Mouse (Mus musculus): Measurements from ENCODE around the gene Cd200r4.
"Not testable (repeated sequence)": the region's sequence is repeated elsewhere in the genome, so short reads cannot be mapped to it uniquely, and the experiment has no call there.

The Cd200r4 gene

DNA sequence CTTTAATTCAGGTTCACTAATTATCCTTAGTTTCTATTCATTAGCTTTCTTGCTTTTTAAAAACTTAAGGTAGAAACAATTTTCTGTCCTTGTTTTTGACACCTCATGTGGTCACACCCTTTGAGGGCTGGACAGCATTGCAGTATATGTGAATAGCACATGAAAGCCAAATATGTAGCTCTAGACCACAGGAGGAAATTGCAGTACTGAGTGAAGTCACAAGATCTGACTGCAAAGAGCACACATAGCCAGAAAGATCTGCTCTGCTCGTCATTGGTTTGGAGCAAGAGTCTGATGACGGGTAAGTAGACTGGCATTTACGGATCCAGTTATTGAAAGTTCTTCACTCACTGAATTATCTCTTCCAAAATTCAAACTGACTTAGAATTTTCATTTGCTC lies at the start of gene Cd200r4:
TSS of gene Cd200r4 (plus strand) at position 190 of the 400 bp plus-strand sequence.
- DNase-seq (ENCODE audit: low read depth, low spot score): no peak

DNA sequence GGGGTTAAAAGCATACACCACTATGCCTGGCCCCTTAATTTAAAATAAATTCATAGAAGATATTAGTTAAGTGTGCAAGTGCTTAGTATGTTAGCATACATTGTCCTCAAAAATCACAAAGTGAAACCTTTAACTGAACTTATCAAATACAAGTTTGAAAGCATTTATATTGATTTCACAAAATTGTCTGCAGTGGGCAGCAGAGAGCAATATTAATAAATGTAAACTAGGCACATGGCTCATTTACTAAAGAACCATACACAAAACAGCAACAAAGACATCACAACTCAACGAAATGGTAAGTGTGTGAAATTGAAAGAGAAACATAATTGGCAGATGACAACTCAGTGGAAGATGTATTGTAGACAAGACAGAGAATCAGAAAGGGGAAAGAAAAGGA lies 49.7 kb upstream of the Cd200r4 start:
- DNase-seq (ENCODE audit: low read depth, low spot score): no peak

DNA sequence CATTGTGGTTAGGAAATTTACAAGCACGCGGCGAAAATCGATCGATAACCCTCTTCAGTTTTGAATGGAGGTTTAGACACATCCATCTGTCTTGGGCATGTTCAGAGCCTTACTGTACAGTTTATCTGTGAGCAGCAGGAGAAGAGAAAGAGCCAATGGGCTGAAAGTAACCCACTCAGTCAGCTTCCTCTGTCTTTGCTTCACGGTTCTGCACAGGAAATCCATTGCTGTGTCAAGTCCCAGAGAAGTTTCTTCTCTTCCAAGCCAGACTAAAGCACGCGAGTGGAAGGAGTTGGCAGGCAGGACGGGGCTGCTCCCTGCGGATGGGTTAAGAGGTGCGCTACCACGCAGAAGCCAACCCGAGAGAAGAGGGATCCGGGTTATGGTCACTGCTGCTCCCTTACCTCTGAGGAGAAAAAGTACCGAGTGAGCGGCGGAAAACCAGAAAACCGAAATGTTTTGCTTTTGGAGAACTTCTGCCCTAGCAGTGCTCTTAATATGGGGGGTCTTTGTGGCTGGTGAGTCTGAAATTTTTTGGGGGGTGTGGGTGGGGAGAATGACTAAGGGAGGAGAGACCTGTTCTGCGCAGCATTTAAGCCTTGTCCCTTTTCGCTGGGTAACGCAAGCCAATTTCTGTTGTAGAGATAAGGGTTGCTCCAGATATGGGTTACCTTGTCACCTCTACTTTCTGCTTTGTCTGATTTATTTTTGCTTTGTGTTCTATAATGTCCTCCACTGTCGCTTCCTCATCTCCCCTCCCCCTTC lies 45.8 kb upstream of the Cd200r4 start, which contains the start of gene Cd200r1:
TSS of gene Cd200r1 (plus strand) at position 182 of the 765 bp plus-strand sequence.
- no peak for DNase-seq (ENCODE audit: low read depth, low spot score)

DNA sequence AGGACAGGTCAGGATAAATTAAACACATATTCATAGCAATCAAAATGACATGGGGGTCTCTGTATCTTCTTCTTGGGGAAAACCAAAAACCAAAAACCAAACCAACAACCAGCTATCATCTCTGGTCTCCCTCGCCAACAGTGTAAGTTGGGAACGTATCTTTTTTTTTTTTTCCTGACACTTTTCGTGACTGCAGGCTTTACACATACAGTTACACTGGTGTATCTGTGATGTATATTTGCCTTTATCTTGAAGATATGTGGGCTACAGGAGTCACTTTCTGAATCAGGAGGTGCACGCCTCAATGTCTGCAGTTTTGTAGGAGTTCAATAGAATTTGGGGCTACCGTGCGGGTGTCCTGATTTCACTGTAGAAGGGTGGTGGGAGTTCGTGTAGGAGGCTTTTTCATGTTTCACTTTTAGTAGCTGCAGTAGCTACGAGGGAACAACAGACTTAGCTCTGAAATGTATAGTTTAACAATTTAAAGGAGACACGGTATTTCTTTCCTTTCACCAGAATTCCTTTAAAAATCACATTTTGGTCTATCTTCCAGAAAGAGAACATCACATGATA lies 45.1 kb upstream of the Cd200r4 start:
- DNase-seq (ENCODE audit: low read depth, low spot score): no peak

DNA sequence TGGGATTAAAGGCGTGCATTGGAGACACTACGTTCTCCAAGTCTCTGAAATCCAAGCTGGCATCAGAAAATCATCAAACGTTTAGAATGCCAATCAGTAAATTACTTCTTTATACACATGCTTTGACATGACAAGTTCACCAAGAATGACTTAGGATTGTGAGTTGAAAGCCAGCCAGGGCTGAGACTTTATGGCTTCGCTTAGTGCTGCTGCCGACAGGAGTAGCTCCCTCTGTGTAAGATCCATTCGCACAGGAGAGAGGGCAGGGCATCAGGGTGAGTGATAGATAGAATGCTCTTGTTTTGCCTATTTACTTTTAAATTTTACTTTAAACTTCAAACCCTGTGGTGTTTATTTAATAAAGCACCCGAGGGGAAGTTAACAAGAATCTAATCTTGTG lies 44.0 kb upstream of the Cd200r4 start:
- no peak for DNase-seq (ENCODE audit: low read depth, low spot score)

DNA sequence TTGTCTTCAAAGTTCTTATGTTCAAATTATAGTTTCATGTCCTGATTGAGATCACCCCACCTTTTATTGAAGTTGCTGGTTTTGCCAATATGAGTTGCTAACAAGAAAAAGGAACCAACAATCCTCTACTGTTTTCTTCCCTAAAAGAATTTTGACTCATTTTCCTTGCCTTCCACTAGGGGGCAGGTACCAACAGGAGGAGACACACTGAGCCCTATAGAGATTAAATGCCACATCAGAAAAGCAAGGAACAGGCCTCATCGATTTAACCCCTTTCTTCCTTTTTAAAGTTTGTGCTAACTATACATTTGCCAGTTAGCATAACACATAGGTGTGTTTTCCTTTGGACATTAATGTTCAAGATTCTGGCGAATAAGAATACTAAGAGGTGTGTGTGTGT lies 43.6 kb upstream of the Cd200r4 start:
- peak; percentile 37 for DNase-seq (ENCODE audit: low read depth, low spot score)

DNA sequence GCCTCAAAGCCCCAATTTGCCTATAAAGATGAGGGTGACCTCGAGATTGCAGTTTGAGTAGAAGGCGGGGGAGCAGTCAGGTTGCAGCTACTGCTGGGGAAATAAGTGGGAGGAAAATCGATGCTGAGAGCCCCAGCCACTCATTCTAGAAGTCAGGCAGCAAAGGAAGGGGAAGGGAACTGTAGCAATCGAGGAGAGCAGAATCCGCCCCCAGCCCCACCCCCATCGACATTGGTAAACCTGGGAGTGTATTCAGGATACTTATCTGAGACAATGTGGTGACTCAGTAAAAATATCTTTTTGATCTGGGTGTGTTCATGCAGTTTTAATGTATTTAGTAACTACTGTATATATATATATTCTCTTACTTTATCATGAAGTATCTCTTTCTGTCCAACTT lies 39.0 kb upstream of the Cd200r4 start:
- no peak for DNase-seq (ENCODE audit: low read depth, low spot score)

DNA sequence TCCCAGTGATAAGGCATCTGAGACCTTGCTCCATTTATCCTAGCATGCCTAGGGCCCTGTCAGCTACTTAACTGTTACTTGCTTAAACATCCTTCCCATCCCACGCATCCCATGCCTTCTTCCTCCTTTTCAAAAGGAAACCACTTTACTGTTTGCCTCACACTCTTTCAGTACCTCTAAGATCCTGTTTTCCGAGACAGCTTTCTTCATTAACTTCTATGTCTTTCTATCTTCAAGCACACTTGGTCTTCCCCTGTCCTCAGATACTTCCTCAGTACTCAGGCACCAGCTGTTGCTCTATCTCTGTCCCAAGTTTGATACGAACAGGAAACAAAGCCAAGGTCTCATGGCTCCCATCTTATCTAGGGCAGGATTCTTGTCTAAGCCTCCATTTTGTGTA lies 37.9 kb upstream of the Cd200r4 start:
- no peak for DNase-seq (ENCODE audit: low read depth, low spot score)

DNA sequence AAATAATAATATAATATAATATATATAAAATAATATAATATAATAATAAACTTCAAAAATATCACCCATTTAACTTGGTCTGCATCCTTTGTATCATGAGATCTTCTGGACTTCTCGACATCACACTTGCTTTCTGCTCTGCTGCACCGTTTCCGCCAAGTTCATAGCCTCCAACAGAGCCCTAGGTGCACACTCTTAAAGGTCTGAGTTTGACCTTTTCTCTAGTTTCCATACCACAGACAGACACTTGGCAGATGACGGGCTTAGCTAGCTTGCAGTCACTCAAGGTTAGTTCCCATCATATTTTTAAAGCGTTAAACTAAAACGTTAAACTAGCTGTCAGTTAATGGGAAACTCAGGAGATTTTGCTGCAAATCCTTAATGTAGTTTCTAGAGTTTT lies 37.3 kb upstream of the Cd200r4 start:
- DNase-seq (ENCODE audit: low read depth, low spot score): no peak

DNA sequence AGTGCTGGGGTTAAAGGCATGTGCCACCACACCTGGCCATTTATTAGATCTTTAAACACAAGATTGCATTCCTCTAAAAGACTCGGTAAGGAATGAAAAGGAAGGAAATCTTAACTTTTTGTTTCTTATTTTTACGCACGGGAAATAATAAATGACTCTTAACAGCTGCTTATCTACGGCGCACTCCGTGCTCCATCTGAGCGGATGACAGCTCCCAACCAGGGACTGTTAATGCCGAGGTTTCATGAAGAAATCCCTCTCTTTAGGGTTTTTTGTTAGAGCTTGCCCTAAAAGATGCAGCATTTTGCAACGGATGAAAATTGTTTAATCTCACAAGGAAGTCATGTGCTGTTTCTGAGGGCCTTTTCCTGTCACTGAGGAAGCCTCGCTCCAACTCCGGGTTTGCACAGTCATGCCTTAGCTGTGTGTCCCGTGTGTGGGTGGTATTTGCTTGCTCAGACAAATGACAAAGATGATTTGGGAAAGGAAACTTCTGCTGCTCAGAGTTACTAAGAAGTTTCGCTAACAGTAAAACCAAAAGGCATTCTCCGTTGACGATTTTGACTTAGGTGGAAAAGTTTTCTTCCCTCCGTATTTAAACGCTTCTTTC lies 32.9 kb upstream of the Cd200r4 start:
- no peak for DNase-seq (ENCODE audit: low read depth, low spot score)

DNA sequence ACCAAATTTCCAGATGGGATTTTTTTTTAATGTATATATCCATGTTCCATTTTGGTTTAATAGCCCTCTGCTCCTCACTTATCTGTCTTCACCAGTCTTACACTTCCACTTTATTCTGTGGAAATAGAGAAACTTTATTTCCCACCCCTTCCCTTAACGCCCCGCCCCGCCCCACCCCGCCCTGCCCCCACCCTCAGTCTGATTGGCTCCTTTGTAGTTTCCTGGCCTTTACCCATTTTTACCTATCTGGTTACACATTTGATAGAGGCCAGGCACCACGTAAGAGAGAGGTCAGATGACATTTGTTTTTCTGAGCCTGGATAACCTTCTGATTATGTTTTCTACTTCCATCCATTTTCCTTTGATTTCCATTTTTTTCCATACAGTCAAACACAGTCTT lies 32.0 kb upstream of the Cd200r4 start:
- no peak for DNase-seq (ENCODE audit: low read depth, low spot score)

DNA sequence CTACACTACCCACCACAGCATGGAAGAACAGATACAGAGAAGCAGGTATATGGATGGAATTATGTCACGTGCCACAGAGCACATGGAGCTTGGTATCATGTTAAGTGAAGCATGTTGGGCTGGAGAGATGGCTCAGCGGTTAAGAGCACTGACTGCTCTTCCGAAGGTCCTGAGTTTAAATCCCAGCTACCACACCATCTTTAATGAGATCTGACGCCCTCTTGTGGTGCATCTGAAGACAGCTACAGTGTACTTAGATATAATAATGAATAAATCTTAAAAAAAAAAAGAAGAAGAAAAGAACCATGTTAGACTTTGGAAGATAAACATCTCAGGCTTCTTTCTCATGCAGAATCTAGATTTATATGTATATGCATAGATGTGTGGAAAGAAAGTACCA lies 30.8 kb upstream of the Cd200r4 start:
- DNase-seq (ENCODE audit: low read depth, low spot score): no peak

DNA sequence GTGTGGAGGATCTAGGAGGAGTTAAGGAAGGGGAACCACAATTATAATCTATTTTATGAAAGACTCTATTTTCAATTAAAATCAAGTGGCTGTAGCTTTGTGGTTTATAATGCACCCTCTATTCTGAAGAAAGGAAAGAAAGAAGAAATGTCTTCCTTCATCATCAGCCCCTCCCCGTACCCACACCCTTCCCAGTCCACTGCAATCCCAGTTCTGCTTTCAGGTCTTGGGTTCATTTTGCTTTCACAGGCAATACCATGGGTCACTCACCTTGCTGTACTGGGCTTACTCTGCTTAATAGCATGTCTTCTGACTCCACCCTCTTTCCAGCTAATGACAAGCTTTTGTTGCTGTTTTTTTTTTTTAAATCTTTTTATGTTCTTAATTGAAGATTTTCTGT lies 24.6 kb upstream of the Cd200r4 start:
- DNase-seq (ENCODE audit: low read depth, low spot score): no peak

DNA sequence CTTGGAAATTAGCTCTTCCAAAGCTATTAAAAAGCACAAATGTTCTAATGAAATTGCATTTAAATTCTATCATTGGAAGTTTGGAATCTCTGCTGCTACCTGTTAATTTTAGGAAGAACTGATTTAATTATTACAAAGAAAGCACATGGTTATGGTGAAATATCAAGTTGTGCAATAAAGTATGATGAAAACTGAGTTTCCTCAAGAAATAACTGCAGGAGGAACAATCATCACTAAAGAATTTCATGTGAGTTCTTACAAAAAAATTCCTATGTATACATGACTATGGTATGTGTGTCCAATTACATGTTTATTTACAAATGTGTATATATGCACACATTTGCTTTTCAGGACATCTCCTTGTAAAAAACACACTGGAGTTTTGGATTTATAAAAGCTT lies 17.1 kb upstream of the Cd200r4 start:
- no peak for DNase-seq (ENCODE audit: low read depth, low spot score)

DNA sequence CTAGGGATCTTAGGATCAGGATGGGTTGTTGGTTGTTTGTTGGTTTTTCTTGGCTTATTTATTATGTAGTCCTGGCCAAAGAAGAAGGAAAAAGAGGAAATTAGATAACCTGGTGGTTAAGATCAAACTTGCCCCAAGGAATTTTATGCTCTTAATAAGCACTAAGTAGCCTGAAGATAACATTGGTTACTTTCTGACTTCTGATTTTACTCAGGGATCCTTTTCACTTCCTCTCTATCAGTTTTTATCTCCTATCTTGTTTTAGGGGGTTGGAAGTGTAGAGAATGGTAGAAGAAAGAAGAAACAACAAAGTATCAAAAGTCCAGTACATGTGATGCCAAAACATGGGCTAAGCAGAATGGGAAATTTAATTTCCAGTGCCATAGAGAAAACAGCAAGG lies 5.6 kb upstream of the Cd200r4 start:
- no peak for DNase-seq (ENCODE audit: low read depth, low spot score)

DNA sequence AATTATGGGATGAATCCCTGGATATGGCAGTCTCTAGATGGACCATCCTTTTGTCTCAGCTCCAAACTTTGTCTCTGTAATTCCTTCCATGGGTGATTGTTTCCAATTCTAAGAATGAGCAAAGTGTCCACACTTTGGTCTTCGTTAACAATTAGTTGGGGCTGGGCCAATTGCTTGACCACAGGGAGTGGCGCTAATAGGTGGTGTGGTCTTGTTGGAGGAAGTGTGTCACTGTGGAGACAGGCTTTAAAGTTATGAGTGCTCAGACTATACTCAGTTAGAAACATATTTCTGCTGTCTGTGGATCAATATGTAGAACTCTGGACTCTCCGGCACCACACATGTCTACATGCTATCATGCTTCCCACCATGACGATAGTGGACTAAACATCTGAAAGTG lies 1.3 kb upstream of the Cd200r4 start:
- DNase-seq (ENCODE audit: low read depth, low spot score): not testable (repeated sequence)

DNA sequence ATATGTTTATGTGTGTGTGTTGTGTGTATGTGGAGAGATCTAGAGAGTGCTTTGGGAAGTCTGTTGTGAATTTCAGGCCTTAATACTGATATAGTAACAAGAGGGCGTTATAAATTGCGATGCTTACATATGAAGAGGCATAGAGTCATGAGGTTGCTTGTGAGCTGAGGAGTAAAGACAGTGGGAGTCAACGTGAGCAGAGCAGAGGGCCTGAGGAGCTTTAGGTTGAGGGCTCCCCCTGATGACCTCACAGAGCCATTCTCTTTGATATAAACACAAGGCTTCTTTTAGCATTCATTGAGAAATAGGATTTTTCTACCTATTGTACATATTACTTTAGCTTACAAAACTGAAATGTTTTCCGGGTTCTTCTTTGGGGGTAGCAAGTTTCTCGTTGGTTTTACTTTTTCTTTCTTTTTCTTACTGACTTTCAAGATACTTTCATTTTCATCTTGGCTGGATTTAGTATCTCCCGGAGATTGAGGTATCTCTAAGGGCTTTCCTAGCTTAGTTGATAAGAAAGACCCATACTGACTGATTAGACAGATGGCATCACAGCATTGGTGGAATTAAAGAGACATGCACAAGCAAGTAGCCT lies 1.0 kb downstream of the Cd200r4 start:
- DNase-seq (ENCODE audit: low read depth, low spot score): no peak

DNA sequence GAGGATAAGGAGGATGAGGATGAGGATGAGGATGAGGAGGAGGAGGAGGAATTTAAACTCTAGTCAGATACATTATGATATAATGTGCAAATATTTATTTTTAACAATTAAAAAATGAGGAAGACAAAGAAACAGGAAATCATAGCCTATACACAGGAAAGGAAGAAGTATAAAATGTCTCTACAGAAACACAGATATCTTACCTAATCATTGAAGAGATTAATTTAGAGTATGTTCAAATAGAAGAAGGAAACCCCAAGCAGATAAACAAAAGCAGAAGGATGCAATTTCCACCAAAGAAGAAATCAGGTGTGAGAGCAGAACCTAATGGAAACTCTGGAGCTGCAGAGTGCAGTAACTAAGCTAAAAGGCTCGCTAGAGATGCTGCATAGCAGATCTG lies 6.5 kb downstream of the Cd200r4 start:
- DNase-seq (ENCODE audit: low read depth, low spot score): no peak

DNA sequence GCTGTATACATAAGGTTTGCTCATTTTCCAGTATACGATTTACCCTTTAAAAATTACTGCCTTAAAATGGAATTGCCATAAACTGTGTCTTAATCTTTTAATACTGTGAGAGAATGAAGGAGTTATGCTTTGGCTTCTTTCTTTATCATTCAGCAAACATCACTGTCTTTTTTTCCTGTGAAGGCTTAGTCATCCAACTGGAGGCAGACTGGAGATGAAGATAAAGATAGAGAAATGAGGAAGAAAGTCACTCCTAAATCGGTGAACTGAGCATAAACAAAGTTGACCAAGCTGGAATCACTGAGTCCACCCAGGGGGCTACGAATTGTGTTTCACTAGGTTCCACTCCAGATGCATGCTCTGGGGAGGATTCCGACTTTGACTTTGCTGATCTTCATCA lies 9.0 kb downstream of the Cd200r4 start:
- DNase-seq (ENCODE audit: low read depth, low spot score): no peak

DNA sequence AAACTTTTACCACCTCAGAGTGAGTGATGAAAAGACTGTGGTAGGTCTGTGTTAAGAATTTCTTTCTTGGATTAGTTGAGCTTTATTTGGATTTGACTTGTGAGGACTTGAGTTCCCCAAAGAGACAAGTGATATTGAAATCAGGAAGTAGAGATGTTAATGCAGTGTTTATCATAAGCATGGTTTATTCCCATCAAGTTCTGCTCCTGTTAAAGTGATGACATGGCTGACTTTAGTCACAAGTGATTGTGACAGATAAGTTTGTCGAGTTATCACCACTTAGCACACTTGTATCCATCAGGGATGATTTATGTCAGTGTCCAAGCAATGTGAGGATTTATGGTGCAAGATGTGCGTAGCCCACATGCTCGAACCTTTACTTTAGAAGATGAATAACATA lies 20.8 kb downstream of the Cd200r4 start:
- no peak for DNase-seq (ENCODE audit: low read depth, low spot score)

DNA sequence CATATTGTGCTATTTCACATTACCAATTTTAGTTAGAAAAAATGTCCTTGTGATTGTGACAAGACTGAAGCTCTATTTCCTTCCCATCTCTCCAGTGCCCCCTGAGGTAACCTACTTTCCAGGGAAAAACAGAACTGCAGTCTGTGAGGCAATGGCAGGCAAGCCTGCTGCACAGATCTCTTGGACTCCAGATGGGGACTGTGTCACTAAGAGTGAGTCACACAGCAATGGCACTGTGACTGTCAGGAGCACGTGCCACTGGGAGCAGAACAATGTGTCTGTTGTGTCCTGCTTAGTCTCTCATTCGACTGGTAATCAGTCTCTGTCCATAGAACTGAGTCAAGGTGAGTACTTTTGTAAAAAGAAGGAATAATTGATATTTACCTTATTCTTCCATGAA lies 21.7 kb downstream of the Cd200r4 start:
- DNase-seq (ENCODE audit: low read depth, low spot score): not testable (repeated sequence)

DNA sequence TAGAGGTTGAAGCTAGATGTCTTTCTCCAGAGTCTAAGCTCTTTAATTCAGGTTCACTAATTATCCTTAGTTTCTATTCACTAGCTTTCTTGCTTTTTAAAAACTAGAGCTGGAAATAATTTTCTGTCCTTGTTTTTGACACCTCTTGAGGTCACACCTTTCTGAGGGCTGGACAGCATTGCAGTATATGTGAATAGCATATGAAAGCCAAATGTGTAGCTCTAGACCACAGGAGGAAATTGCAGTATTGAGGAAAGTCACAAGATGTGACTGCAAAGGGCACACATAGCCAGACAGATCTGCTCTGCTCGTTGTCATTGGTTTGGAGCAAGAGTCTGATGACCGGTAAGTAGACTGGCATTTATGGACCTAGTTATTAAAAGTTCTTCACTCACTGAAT lies 55.3 kb downstream of the Cd200r4 start, which contains the start of gene Cd200r2:
TSS of gene Cd200r2 (plus strand) at position 301 of the 400 bp plus-strand sequence.
- no peak for DNase-seq (ENCODE audit: low read depth, low spot score)

DNA sequence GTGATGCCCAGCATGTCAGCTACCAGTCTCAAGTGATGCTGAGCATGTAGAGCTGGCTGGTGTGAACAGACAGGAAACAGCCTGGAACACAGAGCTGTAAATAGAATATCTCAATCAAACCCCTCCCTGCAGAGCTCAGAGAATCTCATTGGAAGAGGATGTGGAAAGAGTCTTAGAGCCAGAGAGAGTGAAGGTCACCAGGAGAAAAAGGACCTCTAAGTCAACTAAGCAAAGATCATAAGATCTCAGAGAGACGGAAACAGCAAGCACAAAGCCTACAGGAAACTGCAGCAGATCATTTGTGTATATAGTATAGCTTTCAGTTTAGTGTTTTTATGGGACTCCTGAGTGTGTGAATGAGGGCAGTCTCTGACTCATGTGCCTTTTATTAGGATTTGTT lies 63.6 kb downstream of the Cd200r4 start:
- DNase-seq (ENCODE audit: low read depth, low spot score): no peak
